Mouse (Mus musculus): ENCODE data around the gene Gm10401. TPM values are rescaled to one million over a fixed set of nuclear protein-coding genes. Genes with fewer than 3 reads are reported as not detected.

Gene Gm10401
- total RNA-seq, 2 experiments from 2014 or later, result not detected

Other genes with a start within 250 kb of the Gm10401 start
- gene 4930519G04Rik, start 244.6 kb downstream of the Gm10401 start, total RNA-seq (2021), result not detected
- gene Gm9936, start 239.6 kb downstream of the Gm10401 start, total RNA-seq (2021), result not detected
- gene Oasl2, start 201.4 kb downstream of the Gm10401 start, total RNA-seq (2021), result 1 to 10 TPM; 2.2 to 3.7 TPM
- gene Oasl1, start 175.1 kb downstream of the Gm10401 start, total RNA-seq (2021), result under 1 TPM; 0.40 to 0.50 TPM
- 10 to 100 TPM; 27.1 to 30.3 TPM for gene 2210016L21Rik, start 156.1 kb downstream of the Gm10401 start, total RNA-seq (2021)
- gene Hnf1a, start 127.2 kb downstream of the Gm10401 start, total RNA-seq (2021), result not detected
- 10 to 100 TPM; 51.9 to 56.5 TPM for gene Sppl3, start 87.2 kb downstream of the Gm10401 start, total RNA-seq (2021)
- gene Acads, start 21.1 kb upstream of the Gm10401 start, total RNA-seq (2021), result 100 to 1,000 TPM; 198 to 202 TPM
- 10 to 100 TPM; 23.8 TPM for gene Unc119b, start 36.7 kb upstream of the Gm10401 start, total RNA-seq (2021)
- 10 to 100 TPM; 72.9 to 85.0 TPM for gene Mlec, start 59.9 kb upstream of the Gm10401 start, total RNA-seq (2021)
- 1 to 10 TPM; 6.4 to 6.6 TPM for gene Cabp1, start 96.1 kb upstream of the Gm10401 start, total RNA-seq (2021)
- 10 to 100 TPM; 28.9 to 30.8 TPM for gene Pop5, start 137.5 kb upstream of the Gm10401 start, total RNA-seq (2021)
- 100 to 1,000 TPM; 296 to 317 TPM for gene Rnf10, start 174.6 kb upstream of the Gm10401 start, total RNA-seq (2021)
- 100 to 1,000 TPM; 131 to 134 TPM for gene Coq5, start 181.4 kb upstream of the Gm10401 start, total RNA-seq (2021)
- 100 to 1,000 TPM; 183 to 245 TPM for gene Dynll1, start 202.7 kb upstream of the Gm10401 start, total RNA-seq (2021)
- 10 to 100 TPM; 35.5 to 39.1 TPM for gene Srsf9, start 228.9 kb upstream of the Gm10401 start, total RNA-seq (2021)
- 10 to 100 TPM; 16.7 to 18.2 TPM for gene Gatc, start 242.9 kb upstream of the Gm10401 start, total RNA-seq (2021)
- 10 to 100 TPM; 23.2 to 24.3 TPM for gene Triap1, start 242.9 kb upstream of the Gm10401 start, total RNA-seq (2021)